Mouse (Mus musculus) adrenal gland, adult 18-20 months (tissue): Measurements from ENCODE around the gene Psmc5. TPM values are rescaled to one million over a fixed set of nuclear protein-coding genes. Genes with fewer than 3 reads are reported as not detected.
"Not testable (repeated sequence)": the region's sequence is repeated elsewhere in the genome, so short reads cannot be mapped to it uniquely, and the experiment has no call there.

Experiments
- DNase-seq, 2 experiments: peaks; one replicate each; pipeline ENCODE4 v3.0.0; 2021 to 2022; ENCODE audit warnings: low spot score in 2 of 2
- long read RNA-seq, 2 experiments: library from polyadenylated mRNA; stranded (forward); transcript quantifications; one replicate each; pipeline ENCODE4 v2.0.0; 2021
- total RNA-seq, 2 experiments: library from RNA; stranded (reverse); gene quantifications; 1 replicate in 1 of 2; 2 replicates in 1 of 2; pipeline ENCODE4 v1.2.3; 2021

The Psmc5 gene
- 100 to 1,000 TPM; 157 to 159 TPM for total RNA-seq
- long read RNA-seq, experiment 1, transcript Psmc5-201 (11 exons, 1,316 nt), result major isoform, 120 of 127 reads
- long read RNA-seq, experiment 1, partial matches to known transcripts, result 1 of 127 reads
- long read RNA-seq, experiment 1, other reads (novel, unspliced or antisense), result 2 of 127 reads
- long read RNA-seq, experiment 2, transcript Psmc5-202 (10 exons, 1,394 nt), result minor isoform, 5 of 334 reads
- long read RNA-seq, experiment 2, transcript Psmc5-201 (11 exons, 1,316 nt), result major isoform, 309 of 334 reads
- long read RNA-seq, experiment 2, partial matches to known transcripts, result 15 of 334 reads
- long read RNA-seq, experiment 2, other reads (novel, unspliced or antisense), result 5 of 334 reads

GRCm38 (mm10) chr11:106255685-106256451 is at the start of gene Psmc5, which contains the start of gene Ftsj3:
Gene Psmc5, plus strand, starts transcription at chr11:106256154.
Gene Ftsj3, minus strand, starts transcription at chr11:106256079.
- DNase-seq, result peak; percentile 98

DNA sequence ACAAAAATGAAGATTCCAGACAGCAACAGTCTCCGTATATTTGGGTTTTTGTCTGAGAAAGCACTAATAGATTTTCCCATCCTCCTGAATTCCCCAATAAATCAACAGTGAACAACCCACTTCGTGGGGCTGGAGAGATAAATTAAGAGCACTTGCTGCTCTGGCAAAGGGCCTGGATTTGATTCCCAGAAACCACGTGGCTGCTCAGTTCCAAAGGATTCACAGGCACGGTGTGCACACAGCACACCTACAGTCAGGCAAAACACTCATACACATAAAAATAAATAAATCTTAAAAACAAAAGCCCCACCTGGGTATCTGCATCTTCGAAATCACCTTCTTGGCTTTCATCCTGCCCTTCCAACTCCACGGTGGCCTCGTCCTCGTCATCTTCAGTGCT is 43.2 kb upstream of the Psmc5 start:
- DNase-seq, result no peak

GRCm38 (mm10) chr11:106214856-106215255 is 41.1 kb upstream of the Psmc5 start:
- DNase-seq, result no peak

GRCm38 (mm10) chr11:106215450-106215859 is 40.5 kb upstream of the Psmc5 start:
- DNase-seq, result no peak

DNA sequence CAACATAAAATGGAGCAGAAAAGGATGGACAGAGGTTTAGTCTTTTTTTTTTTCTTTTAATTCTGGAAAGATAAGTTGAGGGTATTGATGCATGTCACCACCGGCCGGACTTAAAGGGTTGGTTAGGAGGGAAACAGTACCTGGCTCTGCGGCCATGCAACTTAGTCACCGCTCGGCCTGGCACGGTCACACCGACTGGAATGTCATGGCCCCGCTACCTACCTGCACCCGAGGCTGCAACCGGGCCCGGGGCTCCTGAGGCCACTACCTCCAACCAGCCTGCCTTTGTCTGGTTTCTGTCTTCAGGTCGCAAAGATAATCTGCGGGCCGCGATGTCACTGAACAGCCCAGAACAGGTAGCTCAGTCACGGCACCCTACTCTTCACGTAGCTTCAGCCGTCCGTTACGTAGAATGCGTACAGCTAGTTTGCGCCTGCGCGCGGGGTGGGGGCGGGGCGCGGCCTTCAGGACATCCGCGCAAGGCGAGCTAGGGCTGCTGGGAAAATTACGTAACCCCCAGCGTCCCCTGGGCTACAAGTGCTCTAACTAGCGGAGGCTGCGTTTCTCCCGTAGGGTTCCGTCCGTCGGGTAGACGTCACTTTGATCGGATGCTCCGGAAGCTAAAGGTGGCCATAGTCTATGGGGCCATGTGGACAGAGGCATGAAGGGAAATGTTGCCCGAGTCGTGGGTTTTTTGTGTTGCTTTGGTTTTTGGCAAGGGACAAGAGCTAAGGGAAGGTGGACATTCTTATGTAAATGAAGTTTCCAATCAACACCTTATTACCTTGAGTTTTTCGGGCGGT is 39.8 kb upstream of the Psmc5 start, which contains the start of gene Ccdc47:
Ccdc47 (minus strand) TSS at position 418 of the 803 bp plus-strand sequence.
- DNase-seq, result peak; percentile 79 to 80

DNA sequence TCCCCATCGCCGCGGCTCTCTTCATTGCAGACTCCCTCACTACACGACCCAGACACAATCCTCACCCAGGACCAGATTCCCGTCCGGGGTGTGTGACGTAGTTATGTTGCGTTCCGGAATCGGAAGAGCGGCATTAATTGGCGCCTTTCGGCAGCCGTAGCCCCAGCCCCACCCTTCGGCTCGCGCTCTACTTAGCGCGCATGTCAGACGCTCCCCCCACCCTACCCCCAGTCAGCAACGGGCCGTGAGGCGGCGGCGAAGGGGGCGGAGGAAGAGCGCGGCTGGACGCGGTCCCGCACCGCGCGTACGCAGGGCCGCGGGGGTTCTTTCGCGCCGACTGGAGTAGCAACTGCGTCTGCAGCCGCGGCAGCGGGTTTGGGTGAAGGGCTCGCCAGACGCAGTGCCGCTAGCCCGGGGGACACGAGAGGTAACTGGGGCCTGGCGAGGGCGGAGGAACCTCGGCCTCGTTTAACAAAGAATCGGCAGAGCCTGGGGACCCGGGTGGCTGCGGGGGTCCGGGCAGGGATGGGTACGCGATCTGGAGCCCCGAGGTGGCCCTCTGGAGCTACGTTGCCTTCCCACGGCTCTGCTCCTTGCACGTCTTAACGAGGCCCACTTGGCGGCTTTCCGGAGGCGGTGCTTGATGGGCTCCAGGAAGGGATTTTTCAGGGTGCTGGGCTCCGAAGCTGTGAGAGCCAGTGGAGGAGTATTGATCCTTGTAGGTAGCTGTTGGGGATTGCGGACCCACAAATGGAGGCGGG is 39.0 kb upstream of the Psmc5 start, which contains the start of gene Ddx42:
Ddx42 (plus strand) TSS at position 197 of the 761 bp plus-strand sequence.
- peak; percentile 81 to 86 for DNase-seq

DNA sequence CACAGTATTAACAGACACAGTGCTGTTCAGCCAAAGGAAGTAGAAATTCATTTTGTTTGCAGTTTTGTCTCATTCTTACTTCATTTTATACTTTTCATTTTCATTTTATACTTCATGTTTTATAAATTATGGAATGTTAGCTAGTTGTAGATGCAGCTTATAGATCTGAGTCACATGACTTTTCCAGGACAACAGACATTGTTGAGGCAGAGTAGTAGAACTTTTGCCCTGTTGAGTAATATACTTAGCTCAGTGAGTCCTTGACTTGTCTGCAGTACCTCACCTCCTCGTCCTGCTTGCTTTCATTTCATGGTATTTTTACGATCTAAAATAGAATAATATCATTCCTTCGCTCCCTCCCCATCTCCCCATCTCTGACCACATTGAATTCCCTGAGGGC is 35.4 kb upstream of the Psmc5 start:
- no peak for DNase-seq

DNA sequence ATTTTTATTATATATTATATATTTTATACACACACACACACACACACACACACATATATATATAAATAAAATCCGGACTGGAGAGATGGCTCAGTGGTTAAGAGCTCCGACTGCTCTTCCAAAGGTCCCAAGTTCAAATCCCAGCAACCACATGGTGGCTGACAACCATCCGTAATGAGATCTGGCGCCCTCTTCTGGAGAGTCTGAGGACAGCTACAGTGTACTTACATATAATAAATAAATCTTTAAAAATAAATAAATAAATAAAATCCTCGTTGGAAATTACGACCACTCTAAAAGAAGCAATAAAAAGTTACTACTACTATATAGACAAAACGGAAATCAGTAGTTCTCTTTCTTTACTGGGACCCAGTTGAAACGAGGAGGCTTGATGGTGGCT is 22.0 kb upstream of the Psmc5 start:
- DNase-seq, result not testable (repeated sequence)

GRCm38 (mm10) chr11:106246834-106247233 is 9.1 kb upstream of the Psmc5 start:
- no peak for DNase-seq

- DNase-seq, result no peak
Measured at GRCm38 (mm10) chr11:106249326-106249725, 6.6 kb upstream of the Psmc5 start.

- DNase-seq, result no peak
Measured at GRCm38 (mm10) chr11:106254767-106255166, 1.2 kb upstream of the Psmc5 start.

- DNase-seq, result no peak
Measured at GRCm38 (mm10) chr11:106255174-106255573, 780 bp upstream of the Psmc5 start.

- DNase-seq, result no peak
Measured at GRCm38 (mm10) chr11:106256775-106257174, 821 bp downstream of the Psmc5 start.

- no peak for DNase-seq
Measured at GRCm38 (mm10) chr11:106260826-106261450, 5.0 kb downstream of the Psmc5 start.

- no peak for DNase-seq
Measured at GRCm38 (mm10) chr11:106263963-106264362, 8.0 kb downstream of the Psmc5 start.

- no peak for DNase-seq
Measured at GRCm38 (mm10) chr11:106264988-106265387, 9.0 kb downstream of the Psmc5 start.

DNA sequence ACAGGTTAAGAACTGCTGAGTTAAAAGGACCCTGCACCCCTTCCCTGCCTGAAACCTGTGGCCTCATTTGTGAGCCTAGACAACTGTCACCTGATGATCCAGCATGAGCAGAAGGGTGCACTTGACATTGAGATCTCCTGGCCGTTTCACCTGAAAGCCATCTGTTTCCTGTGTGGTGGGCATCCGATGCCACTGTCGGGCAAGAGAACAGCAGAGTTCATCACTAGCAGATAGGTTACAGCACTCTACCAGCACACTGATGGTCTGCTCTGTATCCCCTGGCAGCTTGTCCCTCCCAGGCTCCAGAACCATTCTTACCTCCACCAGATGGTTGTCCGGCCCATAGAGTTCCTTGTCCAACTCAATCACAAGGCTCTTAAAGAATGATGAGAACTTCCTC is 9.6 kb downstream of the Psmc5 start:
- no peak for DNase-seq

DNA sequence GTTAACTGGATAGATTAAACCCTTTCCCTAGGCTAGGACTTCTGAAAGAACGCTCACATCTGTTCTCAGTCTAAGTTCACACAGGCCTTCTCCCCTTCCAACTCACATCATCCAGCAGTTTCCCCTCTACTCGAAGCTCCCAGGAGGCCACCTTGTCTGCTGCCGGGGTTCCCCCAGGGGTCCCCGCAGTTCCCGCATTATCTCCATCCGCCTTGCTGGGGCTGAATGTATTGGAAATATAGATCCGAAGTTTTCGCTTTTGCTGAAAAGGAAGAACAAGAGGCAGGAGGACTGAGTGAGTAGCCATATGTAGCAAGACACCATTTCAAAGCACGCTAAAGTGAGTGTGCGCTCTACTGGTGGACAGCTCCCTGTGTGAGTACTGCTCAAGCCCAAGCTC is 10.5 kb downstream of the Psmc5 start:
- DNase-seq, result no peak

DNA sequence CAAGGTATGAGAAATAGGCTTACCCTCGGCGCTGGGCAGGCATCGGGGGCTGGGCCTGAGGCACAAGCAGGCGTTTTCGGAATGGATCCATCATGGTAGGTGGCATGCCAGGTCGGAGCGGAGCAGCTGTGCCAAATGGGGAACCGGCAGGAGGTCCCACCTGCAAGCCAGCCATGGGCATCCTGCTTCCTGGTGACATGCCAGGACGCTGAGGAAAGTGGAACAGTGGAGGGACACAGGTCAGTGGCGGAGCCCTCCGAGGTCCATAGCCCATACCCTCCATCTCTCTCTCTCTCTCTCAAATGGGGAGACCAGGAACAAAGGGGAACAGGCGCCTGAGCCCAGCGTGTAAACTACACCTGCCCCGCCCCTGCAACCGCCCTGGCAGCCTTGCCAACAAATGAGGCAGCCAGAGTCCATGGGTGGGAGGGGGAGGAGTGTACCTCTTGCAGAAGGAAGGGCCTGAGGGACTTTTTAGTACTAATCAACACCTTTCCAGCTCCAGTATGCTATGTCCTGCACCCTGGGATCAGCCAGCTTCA is 11.4 kb downstream of the Psmc5 start:
- peak; percentile 31 to 36 for DNase-seq

DNA sequence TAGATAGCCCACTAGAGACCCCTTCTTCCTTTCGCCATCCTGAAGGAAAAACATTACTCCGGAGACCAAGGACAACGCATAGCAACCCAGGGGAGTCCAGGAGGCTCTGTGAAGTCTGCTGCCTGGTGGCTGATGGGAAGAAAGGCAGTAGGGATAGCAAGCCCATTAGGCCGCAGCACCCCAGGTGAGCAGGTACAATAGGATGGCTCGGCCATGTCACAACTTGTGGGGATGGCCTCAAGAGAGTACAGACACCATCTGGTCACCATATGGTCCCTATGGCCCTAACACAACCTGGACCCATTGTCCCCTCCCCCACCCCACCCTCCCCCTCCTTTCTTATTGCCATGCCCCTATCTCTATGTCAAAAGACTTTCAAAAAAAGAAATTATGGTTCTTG is 11.9 kb downstream of the Psmc5 start:
- DNase-seq, result no peak
